Mouse (Mus musculus): ENCODE data around the gene Arfgef2.

- TF ChIP-seq CTCF (conservative IDR thresholded peaks at IDR 0.05 in 1 of 2, IDR thresholded peaks at IDR 0.05 in 1 of 2; ENCODE audit: low read depth in 2 of 2, low read length in 2 of 2) (no peak), RAD21 (IDR thresholded peaks at IDR 0.05; ENCODE audit: low read depth, low read length) (no peak), CHD2 (IDR thresholded peaks at IDR 0.05; ENCODE audit: low read length) (no peak), POLR2A (IDR thresholded peaks at IDR 0.05; ENCODE audit: low read depth, low read length) (no peak), EP300 (IDR thresholded peaks at IDR 0.05; ENCODE audit: low read length) (no peak), NELFE (IDR thresholded peaks at IDR 0.05; ENCODE audit: low read depth, low read length) (no peak), MAX (IDR thresholded peaks at IDR 0.05; ENCODE audit: low read length) (no peak), TCF12 (IDR thresholded peaks at IDR 0.05; ENCODE audit: low read depth, low read length) (no peak), USF1 (IDR thresholded peaks at IDR 0.05; ENCODE audit: low read depth, low read length) (no peak), HCFC1 (IDR thresholded peaks at IDR 0.05; ENCODE audit: low read depth, low read length) (no peak), GABPA (IDR thresholded peaks at IDR 0.05; ENCODE audit: insufficient replicate concordance, low read depth, low read length) (no peak), ELF1 (IDR thresholded peaks at IDR 0.05; ENCODE audit: low read depth, low read length) (no peak), KAT2A (IDR thresholded peaks at IDR 0.05; ENCODE audit: insufficient replicate concordance, low read length) (no peak), NRF1 (IDR thresholded peaks at IDR 0.05; ENCODE audit: low read depth, low read length) (no peak)
Measured at GRCm38 (mm10) chr2:166933943-166934342, 128.6 kb downstream of the Arfgef2 start.
